Mouse (Mus musculus) E14TG2a.4 (cell line): ENCODE data around the gene Gbp7.

ENCODE experiments used
- CTCF ChIP-seq: conservative IDR thresholded peaks from 2 replicates; pipeline ENCODE4 v1.5.1; 2014; ENCODE audit warnings: low read length
- NANOG ChIP-seq: IDR thresholded peaks from 2 replicates; pipeline ENCODE4 v1.6.1; 2014; ENCODE audit warnings: borderline replicate concordance, low read length, mixed read lengths

- TF ChIP-seq CTCF (no peak), NANOG (no peak)
These were observed 29.6 kb downstream of the Gbp7 start, which contains the start of gene Gbp3 for GRCm38 (mm10) chr3:142559632-142560228.
